Mouse (Mus musculus): ENCODE measurements around the gene N4bp3.

Gene N4bp3

GRCm38 (mm10) chr11:51633200-51633599 lies 17.4 kb downstream of the N4bp3 start:
- CTCF ChIA-PET, result interaction anchor here (0.7 kb wide), 1 partner anchor 47 kb away, joined by 3 read pairs; no protein-coding TSS in a partner anchor

GRCm38 (mm10) chr11:51632130-51632753 lies 18.4 kb downstream of the N4bp3 start:
- CTCF ChIA-PET, result no interaction called here

- CTCF ChIA-PET, result interaction anchor here (0.7 kb wide), 1 partner anchor 11 kb away, joined by 3 read pairs; no protein-coding TSS in a partner anchor
Measured at GRCm38 (mm10) chr11:51629651-51630314, 20.9 kb downstream of the N4bp3 start.

GRCm38 (mm10) chr11:51627907-51628306 lies 22.7 kb downstream of the N4bp3 start:
- CTCF ChIA-PET, result no interaction called here

GRCm38 (mm10) chr11:51627425-51627824 lies 23.2 kb downstream of the N4bp3 start:
- CTCF ChIA-PET, result no interaction called here

- CTCF ChIA-PET, result no interaction called here
Measured at GRCm38 (mm10) chr11:51625187-51625820, 25.3 kb downstream of the N4bp3 start.

- CTCF ChIA-PET, result interaction anchor here (0.5 kb wide), 1 partner anchor 40 kb away, joined by 15 read pairs; no protein-coding TSS in a partner anchor
Measured at GRCm38 (mm10) chr11:51622971-51623491, 27.6 kb downstream of the N4bp3 start.

- CTCF ChIA-PET, result interaction anchor here (0.5 kb wide), 1 partner anchor 91 kb away, joined by 3 read pairs; no protein-coding TSS in a partner anchor
Measured at GRCm38 (mm10) chr11:51621776-51622175, 28.9 kb downstream of the N4bp3 start.

- CTCF ChIA-PET, result interaction anchor here (1.3 kb wide), 1 partner anchor 20 kb away, joined by 3 read pairs; no protein-coding TSS in a partner anchor
Measured at GRCm38 (mm10) chr11:51620084-51620483, 30.6 kb downstream of the N4bp3 start.

GRCm38 (mm10) chr11:51619409-51620060 lies 31.1 kb downstream of the N4bp3 start, which contains the start of gene Nhp2:
Gene Nhp2, plus strand, starts transcription at chr11:51619735.
- CTCF ChIA-PET, result interaction anchor here (1.3 kb wide), 1 partner anchor 20 kb away, joined by 3 read pairs; no protein-coding TSS in a partner anchor

GRCm38 (mm10) chr11:51618894-51619408 lies 31.7 kb downstream of the N4bp3 start:
- CTCF ChIA-PET, result interaction anchor here (1.3 kb wide), 1 partner anchor 21 kb away, joined by 3 read pairs; no protein-coding TSS in a partner anchor

- CTCF ChIA-PET, result interaction anchor here (0.9 to 2.5 kb wide), 3 partner anchors 8 to 68 kb away, joined by 3 to 15 read pairs (median 4); no protein-coding TSS in a partner anchor
Measured at GRCm38 (mm10) chr11:51617693-51618092, 32.9 kb downstream of the N4bp3 start.

- CTCF ChIA-PET, result interaction anchor here (0.5 to 2.5 kb wide), 7 partner anchors 11 to 69 kb away, joined by 3 to 15 read pairs (median 5); no protein-coding TSS in a partner anchor
Measured at GRCm38 (mm10) chr11:51616113-51616512, 34.5 kb downstream of the N4bp3 start.

- CTCF ChIA-PET, result interaction anchor here (0.7 to 1.5 kb wide), 5 partner anchors 10 to 68 kb away, joined by 4 to 6 read pairs (median 5); no protein-coding TSS in a partner anchor
Measured at GRCm38 (mm10) chr11:51615601-51616000, 35.0 kb downstream of the N4bp3 start.

GRCm38 (mm10) chr11:51615129-51615528 lies 35.5 kb downstream of the N4bp3 start:
- CTCF ChIA-PET, result interaction anchor here (0.8 to 1.1 kb wide), 2 partner anchors 10 to 23 kb away, joined by 4 to 5 read pairs; no protein-coding TSS in a partner anchor

- CTCF ChIA-PET, result no interaction called here
Measured at GRCm38 (mm10) chr11:51614256-51614655, 36.4 kb downstream of the N4bp3 start.

GRCm38 (mm10) chr11:51609940-51610339 lies 40.7 kb downstream of the N4bp3 start:
- CTCF ChIA-PET, result interaction anchor here (1.2 kb wide), 2 partner anchors 8 to 24 kb away, joined by 3 read pairs; no protein-coding TSS in a partner anchor

GRCm38 (mm10) chr11:51609266-51609909 lies 41.3 kb downstream of the N4bp3 start:
- CTCF ChIA-PET, result interaction anchor here (1.2 kb wide), 1 partner anchor 9 kb away, joined by 3 read pairs; no protein-coding TSS in a partner anchor

GRCm38 (mm10) chr11:51607096-51607738 lies 43.4 kb downstream of the N4bp3 start:
- CTCF ChIA-PET, result interaction anchor here (1.0 kb wide), 1 partner anchor 22 kb away, joined by 3 read pairs; the partner anchor contains the start of gene Phykpl

Measured in spleen, embryonic (tissue).